Mouse (Mus musculus): ENCODE measurements around the gene Olig3. TPM values are rescaled to one million over a fixed set of nuclear protein-coding genes. Genes with fewer than 3 reads are reported as not detected.

Olig3 gene
- total RNA-seq, 2 experiments from 2014 or later: not detected

Other genes with a start within 250 kb of the Olig3 start
- 10 to 100 TPM; 18.5 to 18.6 TPM for gene Ifngr1, start 235.4 kb downstream of the Olig3 start, total RNA-seq (2021)

All from left cerebral cortex, adult 18-20 months (tissue).